Mouse (Mus musculus): ENCODE measurements around the gene Hspbp1.
A peak's percentile ranks its signal among the peaks of the same experiment; 100 is the strongest.

The Hspbp1 gene

GRCm38 (mm10) chr7:4631031-4631430 lies 53.8 kb downstream of the Hspbp1 start, which contains the start of gene Tmem86b:
Gene Tmem86b, minus strand, starts transcription at chr7:4631422.
- no peak for DNase-seq (ENCODE audit: low read depth)

- peak; percentile 75 for DNase-seq (ENCODE audit: low read depth)
These were observed 54.7 kb downstream of the Hspbp1 start for GRCm38 (mm10) chr7:4630198-4630597.

- DNase-seq (ENCODE audit: low read depth), result no peak
These were observed 55.3 kb downstream of the Hspbp1 start for GRCm38 (mm10) chr7:4629586-4629985.

GRCm38 (mm10) chr7:4625928-4626327 lies 58.9 kb downstream of the Hspbp1 start:
- no peak for DNase-seq (ENCODE audit: low read depth)

GRCm38 (mm10) chr7:4624343-4624742 lies 60.5 kb downstream of the Hspbp1 start:
- no peak for DNase-seq (ENCODE audit: low read depth)

GRCm38 (mm10) chr7:4623544-4624189 lies 61.2 kb downstream of the Hspbp1 start:
- peak; percentile 65 for DNase-seq (ENCODE audit: low read depth)

- peak; percentile 70 for DNase-seq (ENCODE audit: low read depth)
These were observed 64.9 kb downstream of the Hspbp1 start for GRCm38 (mm10) chr7:4619979-4620378.

- DNase-seq (ENCODE audit: low read depth), result no peak
These were observed 71.0 kb downstream of the Hspbp1 start for GRCm38 (mm10) chr7:4613740-4614403.

- no peak for DNase-seq (ENCODE audit: low read depth)
These were observed 71.9 kb downstream of the Hspbp1 start for GRCm38 (mm10) chr7:4612956-4613355.

GRCm38 (mm10) chr7:4612386-4612785 lies 72.5 kb downstream of the Hspbp1 start:
- no peak for DNase-seq (ENCODE audit: low read depth)

GRCm38 (mm10) chr7:4611921-4612341 lies 72.9 kb downstream of the Hspbp1 start:
- no peak for DNase-seq (ENCODE audit: low read depth)

GRCm38 (mm10) chr7:4611511-4611910 lies 73.4 kb downstream of the Hspbp1 start:
- DNase-seq (ENCODE audit: low read depth), result no peak

All from c-Kit-positive CD71-positive TER-119-negative erythroid progenitor cells, embryonic 14.5 days (primary cell).